Mouse (Mus musculus) liver, postnatal 0 days (tissue): Measurements from ENCODE around the gene Relb.

Experiments used
- CTCF ChIP-seq: sonication (generic); IDR thresholded peaks from 2 replicates; pipeline ENCODE4 v1.5.1; 2016; ENCODE audit warnings: antibody characterized with exemption, low read depth
- EP300 ChIP-seq: IDR thresholded peaks from 2 replicates; pipeline ENCODE4 v1.6.1; 2016; ENCODE audit warnings: antibody characterized with exemption, low read depth, mild to moderate bottlenecking

DNA sequence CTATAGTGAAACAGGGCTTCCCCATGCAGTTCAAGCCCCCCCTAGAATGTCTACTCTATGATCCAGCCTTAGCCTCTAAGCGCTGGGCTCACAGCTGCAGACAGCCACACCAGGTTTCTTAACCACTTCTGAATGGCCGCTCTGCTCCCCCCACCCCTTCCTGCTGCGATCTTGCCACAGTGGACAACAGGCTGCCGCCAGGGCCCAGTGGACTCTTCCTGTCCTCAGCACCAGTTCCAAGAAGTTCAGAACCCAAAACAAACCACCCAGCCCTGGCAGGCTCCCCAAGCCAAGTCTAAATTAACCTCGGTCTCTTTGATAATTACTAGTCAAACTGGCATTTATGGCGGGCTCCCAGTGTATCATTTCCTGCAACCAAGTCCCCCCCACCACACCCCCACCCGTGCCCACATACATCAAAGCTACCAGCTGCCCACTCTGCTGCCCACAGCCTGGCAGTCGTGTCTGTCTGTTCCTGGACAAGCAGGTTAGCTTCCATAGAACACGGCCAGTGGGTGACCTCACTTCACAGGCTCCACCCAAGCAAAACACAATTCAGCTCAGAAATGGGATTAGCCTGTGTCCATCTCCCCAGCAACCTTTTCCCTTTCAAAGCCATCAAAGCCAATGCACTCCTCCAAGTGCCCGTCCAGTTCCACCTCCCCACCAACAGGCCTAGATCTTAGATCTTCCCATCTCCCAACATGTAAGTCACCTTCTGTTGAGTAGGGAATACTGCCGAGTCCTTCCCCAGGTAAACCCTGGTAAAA, 68.6 kb downstream of the Relb start:
- TF ChIP-seq CTCF: no peak
- TF ChIP-seq EP300: no peak
